ENCODE assay signal across 12 mouse cellular contexts in genomic region chr2:132269217-132269616, GRCm38 (mm10). TPM values are rescaled to one million over a fixed set of nuclear protein-coding genes. Genes with fewer than 3 reads are reported as not detected.
DNase-seq lines count a peak whose midpoint lies in the region; ATAC-seq lines count a peak whose summit lies in the region.
"Had no signal": no experiment of that assay in that cellular context is flagged by ENCODE, and none has a peak within 500 bp of the region (broad histone marks: within the 10 kb centered on the region; RNA-seq: fewer than 3 reads in every experiment).

No protein-coding gene starts in this region.

- no peak overlapping the region for H3K4me3 ChIP-seq in hindbrain, embryonic 14.5 days (replicated peaks; ENCODE audit: low read length)
- no peak overlapping the region for H3K4me3 ChIP-seq in hindbrain, embryonic 12.5 days
- no peak overlapping the region for H3K4me3 ChIP-seq in brown adipose tissue, adult 24 weeks (ENCODE audit: insufficient read depth, low read depth, low read length)
- no peak overlapping the region for H3K4me3 ChIP-seq in liver, embryonic 16.5 days (ENCODE audit: low read depth, low read length)
- H3K4me3 ChIP-seq in forebrain, embryonic 16.5 days (replicated peaks; ENCODE audit: low read length), result no peak overlapping the region
- H3K4me3 ChIP-seq: limb, embryonic 13.5 days; stomach, embryonic 15.5 days had no signal

- no peaks in the 10 kb centered on the region for H3K36me3 ChIP-seq in hindbrain, embryonic 14.5 days (replicated peaks; ENCODE audit: control insufficient read depth, insufficient read depth)
- H3K36me3 ChIP-seq in hindbrain, embryonic 12.5 days, result no peaks in the 10 kb centered on the region
- no peaks in the 10 kb centered on the region for H3K36me3 ChIP-seq in liver, embryonic 16.5 days (ENCODE audit: control insufficient read depth, insufficient read depth)
- H3K36me3 ChIP-seq in forebrain, embryonic 16.5 days (ENCODE audit: control insufficient read depth, insufficient read depth), result no peaks in the 10 kb centered on the region
- H3K36me3 ChIP-seq: limb, embryonic 13.5 days; stomach, embryonic 15.5 days had no signal

- DNase-seq in hindbrain, embryonic 14.5 days (ENCODE audit: low spot score), result no peak
- peak; percentile 52 to 55 for DNase-seq in B cell, adult 2 months
- no peak for DNase-seq in layer of hippocampus, postnatal 14 days (ENCODE audit: low spot score in 2 of 2)
- DNase-seq in urinary bladder, postnatal 36 days (ENCODE audit: low spot score in 2 of 2), result no peak
- DNase-seq: cerebellum, postnatal 10 days; kidney, adult 9 months had no signal

- no peaks in the 10 kb centered on the region for H3K9me3 ChIP-seq in hindbrain, embryonic 14.5 days (ENCODE audit: control insufficient read depth, low read length)
- H3K9me3 ChIP-seq in hindbrain, embryonic 12.5 days (replicated peaks), result no peaks in the 10 kb centered on the region
- H3K9me3 ChIP-seq in liver, embryonic 16.5 days (replicated peaks; ENCODE audit: control insufficient read depth, low read length), result no peaks in the 10 kb centered on the region
- H3K9me3 ChIP-seq in forebrain, embryonic 16.5 days (ENCODE audit: control insufficient read depth, low read length), result no peaks in the 10 kb centered on the region
- H3K9me3 ChIP-seq: limb, embryonic 13.5 days; stomach, embryonic 15.5 days had no signal

- no peak overlapping the region for H3K27ac ChIP-seq in hindbrain, embryonic 14.5 days
- H3K27ac ChIP-seq in hindbrain, embryonic 12.5 days, result no peak overlapping the region
- 0 out of 2 replicates have a peak overlapping the region, but pooled peaks have one; percentile 10 for H3K27ac ChIP-seq in brown adipose tissue, adult 24 weeks (replicated peaks; ENCODE audit: low read depth, low read length)
- H3K27ac ChIP-seq in liver, embryonic 16.5 days (ENCODE audit: low read length), result no peak overlapping the region
- no peak overlapping the region for H3K27ac ChIP-seq in forebrain, embryonic 16.5 days (ENCODE audit: low read length)
- H3K27ac ChIP-seq: limb, embryonic 13.5 days; stomach, embryonic 15.5 days had no signal

- peaks cover 12% of the 10 kb centered on the region for H3K4me1 ChIP-seq in hindbrain, embryonic 14.5 days (replicated peaks; ENCODE audit: control insufficient read depth, insufficient read depth, low read length)
- peaks cover 10% of the 10 kb centered on the region for H3K4me1 ChIP-seq in hindbrain, embryonic 12.5 days
- H3K4me1 ChIP-seq in brown adipose tissue, adult 24 weeks (ENCODE audit: control insufficient read depth, insufficient read depth, insufficient read length, low read length), result peaks cover 20% of the 10 kb centered on the region
- H3K4me1 ChIP-seq in liver, embryonic 16.5 days (ENCODE audit: control insufficient read depth, low read depth, low read length), result peaks cover 29% of the 10 kb centered on the region
- peaks cover 7% of the 10 kb centered on the region for H3K4me1 ChIP-seq in forebrain, embryonic 16.5 days (replicated peaks; ENCODE audit: control insufficient read depth, insufficient read depth, low read length)

- H3K4me2 ChIP-seq in hindbrain, embryonic 14.5 days (replicated peaks), result no peak overlapping the region
- no peak overlapping the region for H3K4me2 ChIP-seq in hindbrain, embryonic 12.5 days (replicated peaks)
- H3K4me2 ChIP-seq in liver, embryonic 16.5 days (ENCODE audit: low read depth, low read length), result no peak overlapping the region
- no peak overlapping the region for H3K4me2 ChIP-seq in forebrain, embryonic 16.5 days (ENCODE audit: low read length)
- H3K4me2 ChIP-seq: limb, embryonic 13.5 days; stomach, embryonic 15.5 days had no signal

- ATAC-seq in hindbrain, embryonic 14.5 days (ENCODE audit: low FRiP score), result peak; percentile 18; the same call in 1 of the 2 replicates
- ATAC-seq in hindbrain, embryonic 12.5 days (ENCODE audit: low FRiP score), result no peak
- ATAC-seq in liver, embryonic 16.5 days (ENCODE audit: low read depth), result peak; percentile 67
- ATAC-seq in forebrain, embryonic 16.5 days, result no peak

- WGBS in hindbrain, embryonic 14.5 days, result 93% methylated on average over 3 of the region's 3 CpGs
- WGBS in hindbrain, embryonic 12.5 days, result 87% methylated on average over 3 of the region's 3 CpGs
- WGBS in liver, embryonic 16.5 days (ENCODE audit: insufficient replicate concordance), result 44% methylated on average over 3 of the region's 3 CpGs
- WGBS in forebrain, embryonic 16.5 days, result 90% methylated on average over 3 of the region's 3 CpGs

- H3K9ac ChIP-seq in hindbrain, embryonic 14.5 days, result no peak overlapping the region
- no peak overlapping the region for H3K9ac ChIP-seq in hindbrain, embryonic 12.5 days
- no peak overlapping the region for H3K9ac ChIP-seq in liver, embryonic 16.5 days (ENCODE audit: low read depth, low read length)
- no peak overlapping the region for H3K9ac ChIP-seq in forebrain, embryonic 16.5 days (replicated peaks; ENCODE audit: low read depth, low read length)
- H3K9ac ChIP-seq: limb, embryonic 13.5 days; stomach, embryonic 15.5 days had no signal

- no peaks in the 10 kb centered on the region for H3K27me3 ChIP-seq in hindbrain, embryonic 14.5 days (ENCODE audit: control insufficient read depth, insufficient read depth, low read length)
- no peaks in the 10 kb centered on the region for H3K27me3 ChIP-seq in hindbrain, embryonic 12.5 days
- H3K27me3 ChIP-seq in liver, embryonic 16.5 days (ENCODE audit: control insufficient read depth, insufficient read depth, low read depth, low read length), result no peaks in the 10 kb centered on the region
- H3K27me3 ChIP-seq in forebrain, embryonic 16.5 days (replicated peaks; ENCODE audit: control insufficient read depth, insufficient read depth, low read length), result no peaks in the 10 kb centered on the region
- H3K27me3 ChIP-seq: limb, embryonic 13.5 days; stomach, embryonic 15.5 days had no signal

RNA-seq across cellular contexts. Expression of gene Cds2, which starts 6.3 kb away (rescaled TPM):
- 57.2 and 59.9 TPM in 2 replicates for polyA plus RNA-seq in hindbrain, embryonic 14.5 days (2014; fragmentation: Nextera tagmentation; extraction: Ambion mirVana)
- 41.6 and 43.7 TPM in 2 replicates for polyA plus RNA-seq in hindbrain, embryonic 12.5 days (2016; fragmentation: Nextera tagmentation; extraction: Ambion mirVana)
- 27.4 and 37.3 TPM in 2 replicates for polyA plus RNA-seq in brown adipose tissue, adult 24 weeks (2012; ENCODE audit: insufficient read depth, insufficient read length, missing spikeins)
- polyA plus RNA-seq in liver, embryonic 16.5 days (2015; fragmentation: Nextera tagmentation; extraction: Ambion mirVana), result 8.2 and 9.0 TPM in 2 replicates
- 23.0 and 27.9 TPM in 2 replicates for polyA plus RNA-seq in forebrain, embryonic 16.5 days (2015; fragmentation: Nextera tagmentation; extraction: Ambion mirVana)
- total RNA-seq in layer of hippocampus, postnatal 14 days (2021), result 100 to 1,000 TPM; 194 to 204 TPM

RNA-seq across cellular contexts. Expression of gene Pcna, which starts 16.1 kb away (rescaled TPM):
- 111 and 120 TPM in 2 replicates for polyA plus RNA-seq in hindbrain, embryonic 14.5 days (2014; fragmentation: Nextera tagmentation; extraction: Ambion mirVana)
- 173 and 178 TPM in 2 replicates for polyA plus RNA-seq in hindbrain, embryonic 12.5 days (2016; fragmentation: Nextera tagmentation; extraction: Ambion mirVana)
- 46.7 and 56.1 TPM in 2 replicates for polyA plus RNA-seq in brown adipose tissue, adult 24 weeks (2012; ENCODE audit: insufficient read depth, insufficient read length, missing spikeins)
- polyA plus RNA-seq in liver, embryonic 16.5 days (2015; fragmentation: Nextera tagmentation; extraction: Ambion mirVana), result 202 and 255 TPM in 2 replicates
- polyA plus RNA-seq in forebrain, embryonic 16.5 days (2015; fragmentation: Nextera tagmentation; extraction: Ambion mirVana), result 164 and 192 TPM in 2 replicates
- 10 to 100 TPM; 45.3 to 51.5 TPM for total RNA-seq in layer of hippocampus, postnatal 14 days (2021)

RNA-seq across cellular contexts. Expression of gene Tmem230, which starts 21.6 kb away (rescaled TPM):
- 47.1 and 48.8 TPM in 2 replicates for polyA plus RNA-seq in hindbrain, embryonic 14.5 days (2014; fragmentation: Nextera tagmentation; extraction: Ambion mirVana)
- polyA plus RNA-seq in hindbrain, embryonic 12.5 days (2016; fragmentation: Nextera tagmentation; extraction: Ambion mirVana), result 56.5 and 60.9 TPM in 2 replicates
- polyA plus RNA-seq in brown adipose tissue, adult 24 weeks (2012; ENCODE audit: insufficient read depth, insufficient read length, missing spikeins), result 24.9 and 31.3 TPM in 2 replicates
- polyA plus RNA-seq in liver, embryonic 16.5 days (2015; fragmentation: Nextera tagmentation; extraction: Ambion mirVana), result 14.8 and 15.0 TPM in 2 replicates
- 43.4 and 49.9 TPM in 2 replicates for polyA plus RNA-seq in forebrain, embryonic 16.5 days (2015; fragmentation: Nextera tagmentation; extraction: Ambion mirVana)
- 10 to 100 TPM; 25.8 to 27.7 TPM for total RNA-seq in layer of hippocampus, postnatal 14 days (2021)

Comparison
In these comparisons a context has a peak if more than half of its experiments do, and no peak if none do; other contexts are left out.
1. ATAC-seq: peak in hindbrain, embryonic 14.5 days (single experiment) and liver, embryonic 16.5 days (single experiment); none in hindbrain, embryonic 12.5 days (single experiment) and forebrain, embryonic 16.5 days (single experiment).
2. DNase-seq: peak in B cell, adult 2 months (2 of 2); none in hindbrain, embryonic 14.5 days (single experiment), layer of hippocampus, postnatal 14 days (0 of 2) and urinary bladder, postnatal 36 days (0 of 2).